Mouse (Mus musculus): ENCODE measurements around the gene Msmo1.

Msmo1 gene

GRCm38 (mm10) chr8:64733271-64733943, at the start of gene Msmo1:
Gene Msmo1 (minus strand): TSS chr8:64733792.
- DNase-seq (ENCODE audit: low read depth, low spot score) = peak; percentile 99

DNA sequence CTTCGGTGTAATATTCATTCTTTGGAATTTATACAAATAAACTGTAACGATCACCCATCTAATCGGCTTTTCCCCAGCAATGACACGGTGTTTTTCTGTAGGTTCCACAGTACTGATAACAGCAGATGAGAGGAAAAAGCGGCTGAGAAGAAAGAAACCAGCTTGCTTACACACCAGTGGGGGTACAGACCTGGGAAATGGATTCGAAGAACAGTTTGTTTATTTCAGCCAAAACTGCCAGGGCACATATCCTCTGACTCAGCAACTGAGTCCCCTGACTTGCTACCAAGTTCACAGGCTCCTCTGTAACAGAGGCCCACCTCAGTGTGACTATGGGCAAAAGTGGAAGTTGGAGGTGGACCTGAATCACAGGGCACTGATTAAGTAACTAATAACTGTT, 48.4 kb upstream of the Msmo1 start:
- no peak for DNase-seq (ENCODE audit: low read depth, low spot score)

- DNase-seq (ENCODE audit: low read depth, low spot score) = no peak
These were observed 44.3 kb upstream of the Msmo1 start for GRCm38 (mm10) chr8:64777925-64778324.

- DNase-seq (ENCODE audit: low read depth, low spot score) = no peak
These were observed 40.5 kb upstream of the Msmo1 start for GRCm38 (mm10) chr8:64774136-64774535.

GRCm38 (mm10) chr8:64770814-64771213, 37.2 kb upstream of the Msmo1 start:
- DNase-seq (ENCODE audit: low read depth, low spot score) = peak; percentile 57

DNA sequence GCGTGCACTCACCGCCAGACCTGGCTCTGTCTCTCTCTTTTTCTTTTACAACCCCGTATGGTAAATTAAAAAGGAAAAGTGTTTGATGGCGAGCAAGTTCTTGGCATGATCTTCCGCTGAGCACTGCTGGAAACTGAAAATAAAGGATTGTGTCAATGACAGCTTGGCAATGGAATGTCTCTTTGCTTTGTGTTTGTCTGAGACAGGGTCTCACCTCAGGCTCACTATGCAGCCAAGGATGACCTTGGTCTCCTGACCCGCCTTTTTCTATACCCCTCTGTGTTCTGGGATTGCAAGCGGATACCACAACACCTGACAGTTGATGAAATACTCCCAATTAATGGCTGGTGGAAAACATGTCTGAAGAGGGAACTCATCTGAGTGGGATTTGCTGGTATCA, 36.0 kb upstream of the Msmo1 start:
- no peak for DNase-seq (ENCODE audit: low read depth, low spot score)

DNA sequence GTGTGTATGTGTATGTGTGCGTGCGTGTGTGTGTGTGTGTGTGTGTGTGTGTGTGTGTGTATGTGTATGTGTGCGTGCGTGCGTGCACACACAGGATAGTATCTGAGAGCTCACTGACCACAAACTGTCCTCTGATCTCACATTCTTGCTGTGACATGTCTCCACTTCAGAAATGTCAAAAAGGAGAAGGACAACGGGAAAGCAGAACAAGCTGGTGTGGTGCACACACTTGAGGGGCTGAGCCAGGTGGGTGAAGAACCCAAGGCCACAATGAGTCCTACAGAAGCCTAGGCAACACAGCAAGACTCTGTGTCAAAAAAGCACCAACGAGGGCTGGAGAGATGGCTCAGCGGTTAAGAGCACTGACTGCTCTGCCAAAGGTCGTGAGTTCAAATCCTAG, 35.1 kb upstream of the Msmo1 start:
- DNase-seq (ENCODE audit: low read depth, low spot score) = no peak

DNA sequence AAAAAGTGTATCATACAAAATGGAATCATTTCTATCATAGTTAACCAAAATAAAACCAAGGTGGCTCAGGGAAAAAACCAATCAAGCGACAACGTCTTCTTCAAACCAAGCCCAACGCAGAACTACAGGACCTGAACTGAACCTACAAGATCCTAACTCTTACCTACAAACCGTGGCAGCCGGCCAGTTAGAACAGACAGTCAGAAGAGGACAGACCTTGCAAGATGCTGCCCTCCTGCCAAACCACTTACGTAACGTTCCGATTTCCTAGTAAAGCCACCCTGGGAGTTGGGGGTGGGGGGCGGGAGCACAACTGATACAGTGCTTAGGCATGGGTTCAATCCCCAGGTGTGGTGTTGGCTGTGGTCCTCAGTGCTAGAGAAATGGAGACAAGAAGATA, 33.5 kb upstream of the Msmo1 start:
- no peak for DNase-seq (ENCODE audit: low read depth, low spot score)

DNA sequence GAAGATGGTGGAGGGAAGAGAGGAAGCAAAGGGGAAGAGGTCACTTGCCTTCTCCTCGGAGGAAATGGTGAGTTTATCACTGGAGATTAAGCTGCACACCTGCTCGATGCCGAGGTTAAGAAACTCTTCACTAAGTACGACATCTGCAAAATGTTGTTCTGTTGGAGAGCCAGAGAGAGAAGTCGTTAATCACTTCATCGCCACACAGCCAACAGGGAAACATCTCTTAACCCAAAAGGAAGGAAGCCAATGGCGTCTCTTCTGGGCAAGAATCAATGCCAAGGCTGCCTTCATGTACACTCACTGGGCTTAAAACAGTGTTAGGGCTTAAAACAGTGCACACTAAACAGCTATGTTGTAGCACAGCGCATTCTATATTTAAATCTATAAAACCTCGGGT, 30.5 kb upstream of the Msmo1 start:
- no peak for DNase-seq (ENCODE audit: low read depth, low spot score)

- DNase-seq (ENCODE audit: low read depth, low spot score) = no peak
These were observed 29.2 kb upstream of the Msmo1 start for GRCm38 (mm10) chr8:64762751-64763150.

DNA sequence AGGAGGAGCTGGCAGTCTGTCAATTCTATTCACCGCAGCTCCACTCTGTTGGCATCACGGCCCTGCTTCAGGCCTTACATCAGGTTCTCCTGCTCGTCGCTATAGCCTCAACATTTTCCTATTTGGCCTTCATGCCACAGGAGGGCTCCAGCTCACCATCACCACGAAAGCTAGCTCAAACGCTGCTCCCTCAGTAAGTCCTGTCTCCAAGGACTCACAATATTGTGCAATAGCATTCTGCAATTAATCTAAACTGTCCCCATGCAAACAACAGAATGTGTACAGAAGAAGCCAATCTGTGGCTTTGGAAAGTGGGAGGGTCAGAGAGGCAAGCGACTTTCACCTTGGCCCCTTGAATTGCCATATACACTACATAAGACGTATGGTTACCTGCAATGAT, 27.8 kb upstream of the Msmo1 start:
- no peak for DNase-seq (ENCODE audit: low read depth, low spot score)

- DNase-seq (ENCODE audit: low read depth, low spot score) = no peak
These were observed 24.4 kb upstream of the Msmo1 start for GRCm38 (mm10) chr8:64757956-64758355.

DNA sequence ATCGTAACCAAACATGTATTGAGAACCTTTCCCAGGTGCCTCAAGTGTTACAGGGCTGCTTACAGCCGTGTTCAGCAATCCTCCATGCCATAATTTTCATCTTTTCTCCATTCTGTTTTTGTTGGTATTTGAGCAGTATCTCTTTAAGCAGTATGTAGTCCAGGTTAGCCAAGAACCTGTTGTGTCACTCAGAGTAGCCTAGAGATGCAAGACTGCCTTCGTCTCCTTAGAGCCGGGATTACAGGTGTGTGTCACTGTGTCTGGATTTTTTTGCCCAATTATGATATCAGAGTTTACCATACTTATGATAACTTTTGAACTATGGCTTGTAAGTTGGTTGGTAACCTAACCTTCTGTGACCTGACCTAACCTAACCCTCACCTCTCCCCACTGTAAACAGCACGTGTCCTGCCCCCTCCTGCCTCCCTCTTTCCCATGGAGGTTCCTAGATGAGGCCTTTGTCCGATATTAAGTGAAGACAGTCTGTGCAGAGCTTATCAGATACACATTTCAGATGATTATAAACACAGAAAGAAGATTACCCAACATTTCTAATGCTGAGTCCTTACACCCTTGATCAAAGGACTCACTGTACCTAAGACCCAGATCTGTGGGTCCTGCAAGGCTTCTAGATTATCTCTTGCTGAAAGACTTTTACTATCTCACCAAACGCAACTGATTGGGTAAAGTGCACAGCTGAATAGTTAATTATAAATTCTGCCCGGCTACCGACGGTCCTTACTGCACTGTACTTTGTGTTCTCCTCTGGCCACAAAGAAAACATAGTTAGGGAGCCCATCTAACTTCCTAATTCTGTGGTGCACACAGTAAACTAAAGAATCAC, 12.8 kb upstream of the Msmo1 start:
- DNase-seq (ENCODE audit: low read depth, low spot score) = no peak

GRCm38 (mm10) chr8:64740547-64741211, 7.1 kb upstream of the Msmo1 start:
- no peak for DNase-seq (ENCODE audit: low read depth, low spot score)

DNA sequence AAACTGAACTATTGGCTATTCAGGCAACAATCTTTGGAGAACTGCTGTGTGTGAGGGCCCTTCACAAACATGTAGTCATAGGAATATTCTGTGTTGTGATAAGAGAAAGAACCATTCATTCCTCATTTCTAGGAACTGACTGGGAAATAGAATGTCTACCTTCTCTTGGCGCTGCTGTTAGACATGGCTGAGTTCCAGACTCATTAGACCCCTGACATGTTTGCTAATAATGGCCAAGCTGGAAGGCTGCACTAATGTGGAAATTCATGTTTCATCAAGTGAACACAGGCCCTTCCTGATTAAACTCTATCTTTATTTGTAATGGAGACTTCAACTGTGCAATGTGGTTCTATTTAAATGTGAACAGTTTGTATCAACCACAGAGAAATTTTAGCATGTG, 5.3 kb upstream of the Msmo1 start:
- DNase-seq (ENCODE audit: low read depth, low spot score) = no peak

GRCm38 (mm10) chr8:64736767-64737323, 3.3 kb upstream of the Msmo1 start:
- DNase-seq (ENCODE audit: low read depth, low spot score) = no peak

DNA sequence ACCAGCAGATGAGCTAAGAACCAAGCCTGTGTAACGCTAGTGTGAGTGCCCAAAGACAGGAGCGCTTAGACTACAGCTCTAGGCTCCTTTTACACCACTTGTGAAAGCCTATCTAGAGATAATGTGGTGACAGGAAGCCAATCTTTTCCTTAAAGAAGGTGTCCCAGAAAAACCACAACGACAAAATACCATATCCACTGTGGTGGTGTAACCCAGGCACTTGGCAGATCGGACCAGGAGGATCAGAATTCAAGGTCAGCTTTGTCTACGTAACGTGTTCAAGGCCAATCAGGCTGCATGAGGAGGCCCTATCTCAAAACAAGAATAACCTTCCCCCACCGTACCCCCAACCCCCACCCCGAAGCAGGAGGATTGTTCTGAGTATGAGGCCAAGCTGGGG, 1.6 kb upstream of the Msmo1 start:
- DNase-seq (ENCODE audit: low read depth, low spot score) = no peak

DNA sequence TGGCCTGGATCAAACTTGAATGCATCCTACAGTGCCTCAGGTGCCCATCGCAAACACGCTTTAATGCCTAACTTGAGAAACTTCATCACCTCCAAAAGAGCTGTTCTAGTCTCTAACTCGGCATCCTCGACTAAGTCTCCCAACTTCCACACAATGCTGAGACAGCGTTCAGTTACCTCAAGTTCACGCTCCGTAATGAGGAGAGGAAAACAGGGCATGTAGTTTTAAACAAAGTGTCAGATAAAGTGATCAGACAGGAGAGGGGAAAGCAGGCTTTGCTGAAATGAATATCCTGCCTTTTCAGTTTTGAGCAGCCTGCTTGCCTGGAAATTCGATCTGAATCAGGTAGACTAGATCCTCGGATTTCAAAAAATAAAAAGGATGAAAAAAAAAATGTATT, 996 bp downstream of the Msmo1 start:
- no peak for DNase-seq (ENCODE audit: low read depth, low spot score)

GRCm38 (mm10) chr8:64728156-64728555, 5.4 kb downstream of the Msmo1 start:
- no peak for DNase-seq (ENCODE audit: low read depth, low spot score)

DNA sequence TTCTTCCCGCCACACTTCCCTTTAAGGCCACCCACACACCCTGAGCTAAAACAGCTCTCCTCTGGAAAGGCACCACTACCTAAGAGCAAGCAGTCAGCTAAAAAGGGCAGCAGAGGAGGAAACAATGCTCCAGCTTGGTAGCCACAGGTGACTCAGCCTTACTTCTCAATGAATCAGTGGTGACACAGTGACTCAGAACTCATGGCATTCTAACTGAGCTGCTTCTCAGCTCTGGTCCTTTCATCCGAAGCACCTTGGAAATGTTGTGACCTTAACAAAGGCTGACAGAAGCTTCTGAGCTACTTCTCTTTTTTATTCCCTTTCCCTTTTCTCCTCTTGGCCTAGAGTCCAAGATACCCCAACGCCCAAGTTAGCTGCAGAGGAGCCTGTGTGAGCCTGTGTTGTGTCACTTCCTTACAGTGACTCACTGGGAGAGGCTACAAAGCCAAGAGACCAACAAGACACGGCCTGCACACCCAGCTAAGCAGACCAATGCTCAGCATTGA, 7.3 kb downstream of the Msmo1 start:
- peak; percentile 10 for DNase-seq (ENCODE audit: low read depth, low spot score)

DNA sequence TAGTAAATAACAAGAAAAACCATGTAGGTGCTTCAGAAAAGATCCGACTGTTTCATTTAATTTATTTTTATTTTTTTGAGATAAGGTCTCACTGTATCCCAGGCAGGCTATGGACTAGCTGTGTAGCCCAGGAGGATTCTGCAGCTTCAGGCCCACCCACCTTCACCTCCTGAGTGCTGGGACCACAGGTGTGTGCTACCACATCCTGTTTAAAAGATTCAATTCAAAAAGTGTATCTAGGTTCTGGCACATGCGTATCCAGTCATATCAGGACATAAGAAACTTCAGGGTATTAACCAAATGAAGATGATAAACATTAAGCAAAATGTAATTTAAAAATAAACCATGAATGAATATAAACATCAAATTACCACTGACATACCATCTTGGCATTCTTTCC, 10.4 kb downstream of the Msmo1 start:
- DNase-seq (ENCODE audit: low read depth, low spot score) = no peak

DNA sequence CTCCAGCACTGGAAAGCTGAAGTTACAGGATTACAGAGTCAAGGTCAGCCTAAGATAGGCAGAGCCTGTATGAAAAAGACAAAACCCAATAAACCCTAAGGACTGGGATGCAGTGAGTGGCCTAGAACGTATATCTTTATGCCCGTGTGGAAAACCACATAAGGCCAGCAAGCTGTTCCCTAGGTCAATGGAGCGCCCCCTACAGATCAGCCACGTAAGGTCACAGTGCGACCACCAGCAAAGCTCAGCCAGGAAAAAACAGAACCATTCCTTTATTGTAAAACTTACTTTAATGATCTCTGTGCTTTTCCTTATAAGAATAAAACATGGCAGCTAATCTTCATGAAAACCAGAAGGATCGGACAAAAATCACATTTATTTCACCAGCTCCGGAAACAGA, 15.7 kb downstream of the Msmo1 start:
- no peak for DNase-seq (ENCODE audit: low read depth, low spot score)

All from CD4-positive helper T cell, adult 2 months (primary cell).